Mouse (Mus musculus) urinary bladder, postnatal 4 days (tissue): ENCODE results near the gene Adap1.

Experiments used
- DNase-seq, 2 experiments: peaks; one replicate each; pipeline ENCODE4 v3.0.0; 2021 to 2022; ENCODE audit warnings: low spot score in 2 of 2

The Adap1 gene

DNA sequence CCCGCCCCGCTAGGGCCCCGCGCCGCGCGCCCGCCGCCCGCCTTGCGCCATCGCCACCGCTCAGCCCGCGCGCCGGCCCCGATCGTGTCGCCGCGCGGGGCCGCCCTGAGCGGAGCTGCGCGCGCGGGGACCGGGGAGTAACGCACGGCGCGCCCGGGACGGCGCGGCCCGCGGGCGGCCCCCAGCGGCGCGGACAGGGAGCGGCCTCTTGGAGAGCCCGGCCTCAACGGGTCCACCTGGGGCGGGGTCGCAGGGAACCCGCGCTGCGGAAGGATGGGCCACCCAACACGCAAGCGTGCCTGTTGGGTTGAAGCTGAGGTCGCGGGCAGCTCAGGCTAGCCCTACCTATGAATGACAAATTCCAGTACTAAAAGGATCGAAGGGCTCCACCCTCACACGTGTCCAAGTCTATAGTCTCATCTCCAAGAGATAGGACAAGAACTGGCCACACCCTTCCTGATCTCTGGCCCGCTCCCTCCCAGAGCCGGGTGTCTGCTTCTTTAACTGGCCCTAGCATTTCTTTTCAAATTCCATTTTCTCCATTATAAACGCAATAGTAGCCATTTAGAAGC, at the start of gene Adap1:
Gene Adap1 (minus strand): TSS at position 228 of the 572 bp plus-strand sequence.
- DNase-seq, result peak; percentile 64 to 71

DNA sequence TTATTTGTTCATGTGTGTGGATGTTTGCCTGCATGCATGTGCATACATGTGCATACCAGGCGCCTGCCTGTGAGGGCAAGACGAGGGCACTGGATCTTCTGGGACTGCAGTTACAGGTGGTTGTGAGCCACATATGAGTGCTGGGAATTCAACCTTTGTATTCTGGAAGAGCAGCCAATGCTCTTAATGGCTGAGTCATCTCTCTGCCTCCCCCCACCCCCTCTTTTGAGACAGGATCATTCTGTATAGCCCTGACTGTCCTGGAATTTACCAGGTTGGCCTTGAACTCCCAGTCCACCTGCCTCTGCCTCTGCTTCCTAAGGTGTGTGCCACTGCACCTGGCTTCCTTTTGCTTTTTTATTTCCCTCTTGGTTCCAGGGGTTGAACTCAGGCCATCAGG, 49.4 kb upstream of the Adap1 start:
- no peak for DNase-seq

DNA sequence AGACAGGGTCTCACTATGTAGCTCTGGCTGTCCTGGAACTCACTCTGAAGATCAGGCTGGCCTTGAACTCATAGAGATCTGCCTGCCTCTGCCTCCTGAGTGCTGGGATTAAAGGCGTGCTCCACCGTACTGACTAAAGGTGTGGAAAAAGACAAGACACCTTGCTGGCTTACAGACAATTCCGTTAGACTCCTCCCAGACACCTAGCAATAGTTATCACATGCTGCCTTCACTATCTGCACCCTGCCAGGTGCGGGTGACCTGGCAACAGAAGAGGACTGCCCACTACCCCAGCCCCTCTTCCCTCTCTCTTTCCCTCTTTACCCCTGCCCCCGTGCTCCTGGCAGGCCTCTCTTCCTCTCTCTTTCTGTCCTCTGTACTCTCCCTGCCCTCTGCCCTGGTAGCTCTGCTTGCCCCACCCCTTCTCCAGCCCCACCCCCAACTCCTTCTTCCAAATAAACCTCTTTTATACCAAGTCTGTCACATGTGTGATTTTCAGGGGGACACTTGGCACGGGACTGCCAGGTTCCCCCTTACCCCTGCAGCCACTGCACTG, 48.5 kb upstream of the Adap1 start:
- DNase-seq, result no peak

DNA sequence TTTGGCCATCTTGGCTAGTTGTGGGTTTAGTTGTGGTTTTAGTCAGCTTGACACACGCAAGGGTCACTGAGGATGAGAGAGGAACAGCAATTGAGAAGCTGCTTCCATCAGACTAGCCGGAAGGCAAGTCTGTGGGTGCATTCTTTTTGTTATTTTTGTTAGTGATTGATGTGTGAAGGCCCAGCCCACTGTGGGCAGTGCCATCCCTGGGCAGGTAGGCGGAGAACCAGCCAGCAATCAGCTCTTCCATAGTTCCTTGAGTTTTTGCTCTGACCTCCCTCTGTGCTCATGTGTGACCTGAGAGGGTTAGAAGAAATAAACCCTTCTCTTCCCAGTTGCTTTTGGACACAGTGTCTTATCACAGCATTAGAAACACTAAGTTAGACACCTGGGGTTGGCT, 47.7 kb upstream of the Adap1 start:
- no peak for DNase-seq

DNA sequence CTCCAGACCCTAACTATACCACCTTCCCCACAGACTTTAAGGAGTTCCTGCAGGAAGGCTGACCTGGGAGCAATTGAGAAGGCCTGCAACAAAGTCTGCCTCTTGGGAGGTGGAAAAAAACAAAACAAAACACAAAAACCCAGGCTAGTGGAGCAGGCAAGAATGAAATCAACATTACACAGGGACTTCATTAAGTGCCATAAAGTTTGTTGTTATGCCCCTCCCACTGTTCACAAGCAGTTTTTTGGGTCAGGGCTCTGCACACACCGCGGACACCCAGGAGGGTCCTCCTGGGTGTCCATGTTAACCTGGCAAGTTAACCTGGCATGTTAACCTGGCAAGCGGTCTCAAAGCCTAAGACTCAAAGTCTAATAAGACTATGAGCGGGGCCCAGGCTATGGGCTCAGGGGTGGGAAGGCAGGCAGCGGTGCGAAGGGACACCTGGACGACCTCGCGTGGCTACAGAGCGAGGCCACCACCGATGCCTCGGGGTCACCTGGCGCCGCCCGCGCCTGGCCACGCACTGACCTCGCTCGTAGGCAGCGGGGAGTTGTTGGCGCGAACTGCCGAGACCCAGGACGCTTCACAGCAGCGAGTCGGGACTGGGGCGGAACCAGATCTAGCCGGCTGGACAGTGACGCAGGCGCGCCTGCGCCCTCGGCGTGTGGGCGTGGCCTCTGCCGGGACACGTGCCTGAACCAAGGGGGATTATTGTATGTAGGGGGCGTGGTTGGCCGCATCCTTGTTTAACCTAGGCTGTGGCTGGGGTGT, 46.4 kb upstream of the Adap1 start:
- DNase-seq, result peak; percentile 91 to 93

DNA sequence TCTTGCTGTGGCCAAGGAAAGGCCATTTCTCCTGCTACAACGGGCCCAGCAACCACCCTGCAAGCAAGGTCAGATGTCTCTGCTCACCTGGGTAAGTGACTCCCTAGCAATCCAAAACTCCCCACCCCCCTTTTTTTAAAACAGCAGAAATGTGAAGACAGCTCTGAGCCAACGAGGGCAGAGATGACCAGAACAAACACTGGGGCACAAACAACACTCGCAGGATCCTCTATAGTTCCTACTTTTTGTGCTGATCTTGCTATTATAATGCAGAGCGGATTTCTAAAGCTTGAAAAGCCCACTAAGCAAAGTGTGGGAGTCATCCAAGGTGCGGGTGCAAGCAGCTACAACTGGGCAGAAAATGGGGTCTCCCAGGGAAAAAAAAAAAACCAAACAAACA, 45.7 kb upstream of the Adap1 start:
- DNase-seq, result no peak

DNA sequence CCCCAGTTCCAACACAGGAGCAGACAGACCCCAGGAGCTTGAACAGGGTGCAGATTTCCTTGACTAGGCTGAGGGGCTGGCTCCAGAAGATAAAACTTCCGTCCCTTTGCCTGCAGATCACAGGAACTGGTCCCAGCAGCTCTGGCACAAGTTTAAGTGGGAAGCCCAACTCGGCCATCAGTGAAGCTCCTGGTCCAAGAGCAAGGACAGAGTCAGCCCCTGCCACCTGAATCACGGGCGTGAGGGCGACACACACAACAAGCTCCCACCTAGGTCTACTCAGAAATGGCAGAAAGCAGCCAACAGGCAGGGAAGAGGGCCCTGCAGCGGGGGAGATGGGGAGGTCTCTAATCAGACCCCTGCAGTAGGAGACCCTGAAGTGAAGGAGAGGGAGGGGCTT, 44.9 kb upstream of the Adap1 start:
- DNase-seq, result no peak

DNA sequence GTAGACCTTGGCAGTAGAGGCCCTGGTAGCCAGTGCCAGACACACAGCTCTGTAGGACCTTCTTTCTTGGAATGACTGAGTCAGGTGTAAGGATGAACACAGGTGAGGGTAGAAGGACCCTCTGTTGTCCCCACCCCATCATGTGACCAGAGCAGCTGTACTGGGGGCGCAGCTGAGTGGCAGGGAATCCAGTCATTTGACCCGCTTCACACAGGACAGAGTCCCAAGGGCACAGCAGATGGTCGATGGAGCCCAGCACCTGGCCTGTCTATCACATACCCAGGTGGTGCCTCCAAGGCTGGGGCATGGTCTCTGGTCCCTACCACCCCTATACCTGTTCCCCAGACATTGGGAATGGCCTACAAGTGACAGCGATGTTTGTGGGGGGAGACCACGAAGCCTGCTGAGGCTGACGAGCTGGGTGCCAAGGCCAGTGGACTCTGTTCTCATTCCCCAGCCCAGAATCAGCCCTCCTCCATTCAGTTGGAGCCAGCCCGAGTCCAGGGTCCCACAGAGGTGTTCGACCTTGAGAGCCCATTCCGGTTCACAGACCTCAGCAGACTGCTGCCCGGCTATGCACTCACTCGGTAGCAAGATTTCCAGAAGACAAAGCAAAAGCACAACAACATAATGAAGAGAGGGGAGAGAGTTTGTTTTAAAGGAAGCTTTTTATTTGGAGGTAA, 43.4 kb upstream of the Adap1 start:
- no peak for DNase-seq

DNA sequence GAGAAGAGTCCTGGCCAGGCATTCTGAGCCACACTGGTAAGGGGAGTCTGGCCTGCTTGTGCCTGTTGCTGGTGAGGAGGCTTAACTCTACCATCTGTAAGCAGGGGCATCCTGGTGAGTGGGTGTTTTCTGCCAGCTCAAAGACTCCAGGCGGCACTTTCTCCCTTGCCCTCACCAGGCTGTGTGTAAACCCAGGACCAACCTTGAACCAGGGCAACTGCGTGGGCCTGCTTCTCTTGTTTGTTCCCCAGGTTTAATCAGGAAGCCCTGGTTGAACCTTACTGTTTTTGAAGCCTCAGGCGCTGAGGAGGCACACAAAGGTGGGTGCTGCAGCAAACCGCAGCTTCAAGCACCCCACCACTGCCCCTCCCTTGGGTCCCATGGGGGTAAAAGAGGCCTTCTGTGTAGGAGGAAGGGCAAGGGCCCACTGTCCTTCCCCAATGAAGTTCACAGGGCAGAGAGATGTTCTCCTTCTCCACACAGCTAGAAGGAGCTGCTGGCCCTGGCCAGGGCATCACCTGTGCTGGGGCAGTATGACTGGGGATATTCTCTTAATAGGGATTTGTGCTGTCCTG, 42.5 kb upstream of the Adap1 start:
- DNase-seq, result no peak

DNA sequence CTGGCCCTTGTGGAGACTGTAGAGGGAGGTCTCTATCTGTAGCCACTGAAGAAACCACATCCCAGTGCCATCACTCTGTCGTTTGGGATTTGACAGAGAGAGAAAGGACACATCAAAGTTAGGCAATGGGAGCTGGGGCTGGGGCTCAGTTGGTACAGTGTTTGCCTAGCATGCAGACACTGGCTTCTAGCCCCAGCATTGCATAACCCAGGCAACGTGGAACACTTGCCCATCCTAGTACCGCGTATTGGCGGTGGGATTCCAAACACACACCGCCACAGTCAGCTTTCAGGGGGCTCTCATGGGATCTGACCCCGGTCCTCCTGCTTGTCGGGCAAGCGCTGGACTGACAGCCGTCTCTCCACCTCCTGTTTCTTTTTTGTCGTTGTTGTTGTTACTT, 41.1 kb upstream of the Adap1 start:
- no peak for DNase-seq

DNA sequence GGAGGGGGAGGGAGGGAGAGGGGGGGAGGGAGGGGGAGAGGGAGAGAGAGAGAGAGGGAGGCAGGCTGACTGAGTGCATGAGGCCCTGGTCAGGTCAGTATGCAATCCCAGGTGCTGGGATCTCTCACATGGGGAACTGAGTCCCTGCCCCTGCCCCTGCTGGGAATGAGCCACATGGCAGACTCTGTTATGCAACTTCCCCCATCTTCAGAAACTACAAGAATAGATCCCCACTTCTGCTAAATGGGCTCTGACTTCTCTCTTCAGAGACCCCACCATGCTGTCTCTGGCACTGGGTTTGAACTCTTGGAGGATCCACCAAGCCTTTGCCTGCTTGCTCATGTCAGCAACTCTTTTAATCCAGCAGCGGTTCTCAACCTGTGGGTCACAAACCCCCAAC, 40.4 kb upstream of the Adap1 start:
- DNase-seq, result no peak

DNA sequence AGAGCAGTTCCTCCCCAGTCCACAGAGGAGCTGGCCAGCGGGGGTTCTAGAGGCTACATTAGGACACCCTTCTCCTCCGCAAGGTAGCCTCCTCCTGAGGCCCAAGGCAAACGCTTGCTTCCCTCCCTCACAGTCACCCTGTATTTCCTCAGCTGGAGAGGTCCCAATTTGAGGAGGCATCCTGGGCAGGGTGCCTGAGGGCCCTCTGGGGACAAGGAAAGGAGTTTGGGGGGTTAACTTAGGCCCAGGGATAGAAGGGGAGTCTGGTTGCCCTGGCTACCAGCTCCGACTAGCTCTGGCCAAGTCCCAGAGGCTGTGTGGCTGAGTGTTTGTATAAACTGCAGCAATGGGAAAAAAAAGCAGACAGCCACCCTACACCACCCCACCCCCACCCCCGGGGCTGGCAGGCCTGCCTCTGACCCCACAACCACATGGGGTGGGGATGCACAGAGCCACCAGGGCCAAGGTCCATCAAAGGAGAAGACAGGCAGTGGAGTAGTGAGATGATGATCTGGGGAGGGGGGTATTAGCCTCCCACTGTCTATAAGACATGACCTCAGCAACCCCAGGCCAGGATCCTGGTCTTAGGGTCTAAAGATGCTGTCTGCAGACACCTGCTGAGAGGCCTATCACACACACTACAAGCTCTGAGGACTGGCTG, 39.6 kb upstream of the Adap1 start:
- DNase-seq, result no peak

DNA sequence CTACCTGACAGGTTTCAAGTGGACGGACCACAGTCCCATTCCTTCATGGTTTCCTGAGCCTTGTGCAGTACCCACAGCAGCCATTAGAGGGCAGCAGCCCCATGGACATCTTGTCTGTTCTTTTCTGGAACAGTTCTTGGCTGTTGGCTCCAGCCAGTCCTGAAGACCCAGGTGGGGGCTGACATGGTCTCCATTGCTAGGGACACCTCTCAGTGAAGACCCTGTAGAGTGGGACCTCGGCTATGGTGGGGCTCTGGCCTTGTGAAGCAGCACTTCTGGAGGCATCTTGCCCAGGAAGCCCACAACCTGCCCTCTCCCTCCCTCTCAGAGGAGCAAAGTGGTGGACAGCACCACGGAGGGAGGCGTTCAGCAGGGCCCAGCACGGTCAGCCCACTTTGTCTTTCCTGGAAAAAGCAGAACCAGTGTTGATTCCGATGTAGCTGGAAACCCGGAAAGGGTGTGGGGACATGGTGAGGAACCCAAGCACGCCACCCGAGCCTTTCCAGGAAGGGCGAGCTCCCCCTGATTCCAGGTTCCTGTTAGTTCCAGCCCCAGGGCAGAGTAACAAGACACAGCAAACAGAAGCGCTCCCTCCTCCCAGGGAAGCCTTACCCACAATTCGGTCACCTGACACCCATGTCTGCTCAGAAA, 39.0 kb upstream of the Adap1 start:
- peak; percentile 74 to 90 for DNase-seq

DNA sequence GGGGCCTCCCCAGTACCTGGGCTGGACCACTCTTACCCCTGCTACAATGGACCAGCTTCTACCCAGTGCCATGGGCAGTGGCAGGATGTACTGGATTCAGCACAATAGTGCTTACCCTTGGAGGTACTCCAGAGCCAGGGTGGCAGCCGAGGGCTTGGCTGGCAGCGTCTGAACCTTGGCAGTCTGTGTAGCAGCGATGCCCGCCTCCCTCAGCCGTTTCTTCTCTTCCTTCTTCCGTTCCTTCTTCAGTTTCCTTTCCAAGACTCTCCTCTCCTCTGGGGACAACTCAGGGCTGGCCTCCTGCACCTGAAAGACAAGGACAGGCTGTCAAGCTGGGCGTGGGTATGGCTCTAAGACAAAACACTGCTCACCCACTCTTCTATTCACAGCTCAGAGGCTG, 38.4 kb upstream of the Adap1 start:
- no peak for DNase-seq

DNA sequence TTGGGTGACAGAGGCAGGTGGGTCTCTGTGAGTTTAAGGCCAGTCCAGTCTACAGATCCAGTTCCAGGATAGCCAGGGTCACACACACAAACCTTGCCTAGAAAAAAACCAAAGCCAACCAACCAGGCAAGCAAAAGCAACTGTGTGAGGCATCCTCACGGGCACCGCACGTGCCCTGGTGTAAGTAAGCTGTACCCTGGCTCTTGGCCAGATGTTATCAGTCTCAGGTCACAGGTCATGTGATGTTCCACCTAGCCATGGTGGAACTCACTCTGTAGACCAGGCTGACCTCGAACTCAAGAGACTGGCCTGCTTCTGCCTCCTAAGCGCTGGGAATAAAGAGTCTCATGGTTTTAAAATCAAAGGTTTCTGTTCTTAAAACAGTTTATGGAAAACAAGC, 33.8 kb upstream of the Adap1 start:
- DNase-seq, result no peak

DNA sequence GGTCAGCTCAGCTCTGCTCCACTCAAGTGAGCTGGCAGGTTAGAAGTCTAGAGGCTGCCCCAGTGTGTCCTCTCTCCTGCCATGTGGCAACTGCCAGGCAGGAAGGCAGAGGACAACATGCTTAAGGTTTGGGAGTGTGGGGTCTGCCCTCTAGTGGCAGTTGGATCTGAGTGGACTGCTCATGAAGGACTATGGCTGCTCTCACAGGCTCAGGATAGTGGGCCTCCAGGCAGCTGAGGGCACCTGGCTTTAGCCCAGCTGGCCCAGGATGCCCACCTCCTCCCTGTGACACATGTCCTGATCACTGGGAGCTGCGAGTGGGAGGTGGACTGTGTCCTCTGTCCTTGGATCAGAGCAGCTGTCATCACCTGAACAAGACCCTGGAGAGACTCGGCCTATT, 33.2 kb upstream of the Adap1 start:
- no peak for DNase-seq

DNA sequence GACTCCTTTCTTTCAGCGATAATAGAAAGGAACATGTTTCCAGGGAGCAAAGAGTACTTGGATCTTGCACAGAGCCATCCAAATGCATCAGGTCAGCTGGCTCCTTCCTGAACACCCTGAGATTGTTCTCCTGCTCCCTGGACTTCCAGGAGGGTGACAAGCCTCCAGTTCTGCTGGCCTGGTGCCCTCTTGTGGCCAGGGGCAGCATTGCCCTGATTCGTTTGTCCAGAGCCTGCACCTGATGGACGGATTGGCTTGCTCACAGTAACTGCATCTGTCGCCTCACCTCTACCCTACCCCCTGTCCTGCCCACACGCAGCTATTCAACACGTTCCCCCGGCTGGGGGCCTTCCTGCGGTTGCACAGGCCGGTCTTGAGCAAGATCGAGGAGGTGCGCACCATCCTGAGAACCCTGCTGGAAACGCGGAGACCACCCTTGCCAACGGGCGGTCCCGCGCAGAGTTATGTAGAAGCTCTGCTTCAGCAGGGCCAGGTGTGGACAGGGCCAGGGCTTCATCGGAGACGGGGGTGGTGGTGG, 29.9 kb upstream of the Adap1 start:
- DNase-seq, result peak; percentile 66 to 80

DNA sequence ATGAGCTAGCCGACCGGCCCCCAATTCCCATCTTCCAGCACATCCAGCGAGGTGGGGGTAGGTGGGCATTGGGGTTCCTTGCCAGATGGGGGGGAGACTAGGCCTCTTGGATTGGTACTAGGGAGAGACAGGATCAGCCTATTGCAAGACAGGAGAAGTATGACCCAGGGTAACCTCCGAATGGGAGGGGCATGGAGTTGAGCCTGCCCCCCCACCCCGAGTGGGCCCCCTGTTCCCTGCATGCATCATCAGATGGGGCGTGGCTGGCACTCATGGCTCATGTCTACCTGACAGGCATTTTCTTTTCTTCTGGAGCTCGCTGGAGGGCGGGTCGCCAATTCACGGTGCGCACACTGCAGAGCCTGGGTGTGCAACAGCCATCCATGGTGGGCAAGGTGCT, 28.5 kb upstream of the Adap1 start:
- DNase-seq, result no peak

DNA sequence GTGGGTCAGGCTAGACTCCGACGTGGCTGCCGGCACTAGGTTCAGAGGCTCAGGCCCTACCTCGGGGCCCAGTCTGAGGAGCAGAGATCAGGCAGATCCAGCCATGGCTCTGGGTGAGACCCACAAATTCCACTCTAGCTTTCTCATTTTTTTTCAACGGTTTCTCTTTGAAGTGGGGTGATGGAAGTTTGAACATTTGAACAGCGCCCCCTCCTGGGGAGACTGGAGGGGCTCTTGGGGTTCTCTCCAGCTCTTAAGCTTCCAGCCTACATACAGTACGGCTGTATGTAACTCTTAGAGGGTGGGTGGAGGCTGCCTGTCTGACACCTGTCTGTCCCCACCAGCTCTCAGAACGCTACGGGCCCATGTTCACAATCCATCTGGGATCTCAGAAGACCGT, 28.1 kb upstream of the Adap1 start:
- DNase-seq, result no peak

DNA sequence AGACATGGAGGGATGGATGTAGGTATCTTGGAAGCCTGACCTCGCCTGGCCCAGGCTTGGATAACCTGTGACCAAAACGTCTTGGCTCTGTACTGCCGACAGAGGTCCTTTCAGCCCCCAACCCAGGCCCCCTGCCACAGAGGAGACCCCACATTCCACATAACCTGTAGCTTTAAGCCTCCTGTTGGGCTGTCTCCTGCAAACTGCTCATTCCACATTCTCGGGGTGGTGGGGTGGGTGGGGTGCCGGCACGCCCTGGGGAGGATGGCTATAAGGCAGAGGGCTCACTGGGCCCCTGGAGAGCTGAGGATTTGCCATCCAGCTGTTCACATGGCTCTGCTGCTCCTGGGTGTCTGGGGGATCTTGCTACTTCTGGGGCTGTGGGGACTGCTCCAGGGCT, 26.9 kb upstream of the Adap1 start, which contains the start of gene Cyp2w1:
Gene Cyp2w1 (plus strand): TSS at position 301 of the 400 bp plus-strand sequence.
- no peak for DNase-seq

DNA sequence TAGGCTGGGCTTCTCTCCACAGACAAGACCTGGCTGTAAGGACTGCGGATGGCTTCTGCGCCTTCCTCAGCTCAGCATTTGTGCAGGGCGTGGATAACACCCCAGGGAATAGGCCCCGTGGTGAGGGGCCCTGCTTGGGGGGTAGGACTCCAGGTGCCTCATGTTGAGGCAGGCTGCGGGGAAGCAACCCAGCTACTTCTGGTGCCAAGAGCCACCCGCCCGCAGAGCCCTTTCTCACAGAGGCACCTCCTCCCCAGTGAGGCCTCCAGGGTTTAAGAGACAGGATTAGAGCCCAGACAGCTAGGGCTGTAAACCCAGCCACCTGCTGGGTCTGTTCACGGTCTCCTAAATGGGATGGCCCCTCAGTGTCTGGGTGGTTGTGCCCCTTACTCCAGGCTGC, 26.2 kb upstream of the Adap1 start:
- DNase-seq, result no peak
